ENCODE assay signal across 10 mouse cellular contexts in genomic region chr5:116018784-116019183, GRCm38 (mm10). TPM values are rescaled to one million over a fixed set of nuclear protein-coding genes. Genes with fewer than 3 reads are reported as not detected.
A peak's percentile ranks its signal among the peaks of the same experiment; 100 is the strongest.
DNase-seq lines count a peak whose midpoint lies in the region; ATAC-seq and TF ChIP-seq lines count a peak whose summit lies in the region.
"Had no signal": no experiment of that assay in that cellular context is flagged by ENCODE, and none has a peak within 500 bp of the region (broad histone marks: within the 10 kb centered on the region; RNA-seq: fewer than 3 reads in every experiment).

No protein-coding gene starts in this region.

- no peak overlapping the region for H3K9ac ChIP-seq in forebrain, embryonic 11.5 days (ENCODE audit: low read length)

- H3K27me3 ChIP-seq in forebrain, embryonic 11.5 days (ENCODE audit: control insufficient read depth, insufficient read depth, low read length): no peaks in the 10 kb centered on the region

- H3K4me2 ChIP-seq in forebrain, embryonic 11.5 days (ENCODE audit: low read depth, low read length, severe bottlenecking): no peak overlapping the region

- TF ChIP-seq CTCF in gastrocnemius, adult 2 months (IDR thresholded peaks at IDR 0.05): peak; percentile 11; the same call in 1 of the 2 replicates

- no peaks in the 10 kb centered on the region for H3K9me3 ChIP-seq in forebrain, embryonic 11.5 days (ENCODE audit: control insufficient read depth, low read length)

- H3K36me3 ChIP-seq in forebrain, embryonic 11.5 days (ENCODE audit: control insufficient read depth, insufficient read depth, low read length): peaks cover 29% of the 10 kb centered on the region

- WGBS in forebrain, embryonic 11.5 days: 89% methylated on average over 6 of the region's 6 CpGs

- no peak for DNase-seq in gastrocnemius, adult 2 months
- DNase-seq in gastrocnemius, adult 8-10 months (ENCODE audit: low spot score in 2 of 2): no peak
- DNase-seq in thymus, postnatal 0 days (ENCODE audit: low spot score): peak; percentile 10
- no peak for DNase-seq in thymus, adult 18-20 months
- DNase-seq in liver: peak; percentile 44
- DNase-seq in adrenal gland, adult 18-20 months (ENCODE audit: low spot score in 2 of 2): no peak
- DNase-seq in forebrain, embryonic 11.5 days (ENCODE audit: low spot score): no peak
- DNase-seq in frontal cortex, postnatal 36 days (ENCODE audit: low spot score in 2 of 2): no peak
- DNase-seq: cerebellum, postnatal 10 days; right cerebral cortex, postnatal 4 days had no signal

- H3K4me1 ChIP-seq in forebrain, embryonic 11.5 days (replicated peaks; ENCODE audit: control insufficient read depth, insufficient read depth, low read length): peaks cover 4% of the 10 kb centered on the region; the same call in 1 of the 2 replicates

- peak overlapping the region; percentile 57 for H3K27ac ChIP-seq in gastrocnemius, adult 2 months
- no peak overlapping the region for H3K27ac ChIP-seq in forebrain, embryonic 11.5 days (ENCODE audit: low read depth, low read length)

- no peak for ATAC-seq in forebrain, embryonic 11.5 days (replicated peaks; ENCODE audit: low FRiP score)

- H3K4me3 ChIP-seq in gastrocnemius, adult 2 months: no peak overlapping the region
- H3K4me3 ChIP-seq in forebrain, embryonic 11.5 days (ENCODE audit: low read depth, low read length): no peak overlapping the region

- intact Hi-C loops in gastrocnemius, adult 2 months (cut with DNase I): loop anchor here (10.0 kb wide), 1 partner anchor 364 kb away; no protein-coding TSS in a partner anchor

RNA-seq across cellular contexts. Expression of gene Prkab1, which starts 5.5 kb away (rescaled TPM):
- 10 to 100 TPM; 11.0 to 11.1 TPM for total RNA-seq in gastrocnemius, adult 2 months (2021)
- 10 to 100 TPM in 3 of 4 experiments, 1 to 10 TPM in 1; 9.8 to 11.3 (median 10.7) TPM for total RNA-seq in gastrocnemius, adult 8-10 months (2022)
- 55.4 and 60.1 TPM in 2 replicates for polyA plus RNA-seq in thymus, postnatal 0 days (2015; fragmentation: Nextera tagmentation; extraction: Ambion mirVana)
- total RNA-seq in adrenal gland, adult 18-20 months (2021): 10 to 100 TPM; 48.3 to 85.0 TPM
- polyA plus RNA-seq in forebrain, embryonic 11.5 days (2014; fragmentation: Nextera tagmentation; extraction: Ambion mirVana): 61.0 and 63.6 TPM in 2 replicates

Comparison
In these comparisons a context has a peak if more than half of its experiments do, and no peak if none do; other contexts are left out.
1. DNase-seq: peak in thymus, postnatal 0 days (single experiment) and liver (single experiment); none in gastrocnemius, adult 2 months (single experiment), gastrocnemius, adult 8-10 months (0 of 2), thymus, adult 18-20 months (0 of 2), adrenal gland, adult 18-20 months (0 of 2), forebrain, embryonic 11.5 days (single experiment) and frontal cortex, postnatal 36 days (0 of 2).